Mouse (Mus musculus) intestine, embryonic 14.5 days (tissue): ENCODE measurements around the gene Sema5b. TPM values are rescaled to one million over a fixed set of nuclear protein-coding genes. Genes with fewer than 3 reads are reported as not detected.

Source experiments
- ATAC-seq: fragments of 200-750 bp; cut with Nextera tagmentation; replicated peaks from 2 replicates; pipeline ENCODE4 v1.8.0; 2017; ENCODE audit warnings: low read depth, moderate number of reproducible peaks, moderate TSS enrichment, moderate library complexity; ENCODE audit not compliant: low FRiP score, low TSS enrichment
- DNase-seq: peaks from one replicate; pipeline ENCODE4 v3.0.0-alpha.2; 2018; ENCODE audit warnings: low spot score
- H3K27ac ChIP-seq: fragments of 300-500 bp; sonication (generic); 2 replicates; pipeline ENCODE4 v1.5.1; 2014; ENCODE audit warnings: low read depth, mild to moderate bottlenecking, control low read depth
- H3K27me3 ChIP-seq: fragments of 300-500 bp; sonication (generic); replicated peaks from 2 replicates; pipeline ENCODE4 v1.6.1; 2014; ENCODE audit warnings: low read length, control low read depth; ENCODE audit not compliant: control insufficient read depth, insufficient read depth
- H3K36me3 ChIP-seq: fragments of 300-500 bp; sonication (generic); 2 replicates; pipeline ENCODE4 v1.6.1; 2014; ENCODE audit warnings: low read length, control low read depth; ENCODE audit not compliant: control insufficient read depth, insufficient read depth
- H3K4me1 ChIP-seq: fragments of 300-500 bp; sonication (generic); replicated peaks from 2 replicates; pipeline ENCODE4 v1.6.1; 2014; ENCODE audit warnings: low read length, control low read depth, mixed read lengths; ENCODE audit not compliant: control insufficient read depth, insufficient read depth
- H3K4me2 ChIP-seq: fragments of 300-500 bp; sonication (generic); 2 replicates; pipeline ENCODE4 v1.6.1; 2014; ENCODE audit warnings: low read length
- H3K4me3 ChIP-seq: fragments of 300-500 bp; sonication (generic); 2 replicates; pipeline ENCODE4 v1.5.1; 2014; ENCODE audit warnings: low read depth, low read length, control low read depth, mixed read lengths
- H3K9ac ChIP-seq: fragments of 300-500 bp; sonication (generic); 2 replicates; pipeline ENCODE4 v1.6.1; 2014; ENCODE audit warnings: mild to moderate bottlenecking, low read length
- H3K9me3 ChIP-seq: fragments of 300-500 bp; sonication (generic); 2 replicates; pipeline ENCODE4 v1.6.1; 2016; ENCODE audit warnings: low read length, control low read depth; ENCODE audit not compliant: control insufficient read depth
- WGBS: fragments of 180-500 bp; shearing (Covaris S2); extraction: QIAGEN DNeasy Blood & Tissue Kit; methylation state at CpG from one replicate; pipeline ENCODE4 v1.1.7; 2014; 5-methylcytosine and 5-hydroxymethylcytosine counted together
- polyA plus RNA-seq: library from polyadenylated mRNA; unstranded; fragments of >200 nt; fragmentation: Nextera tagmentation; extraction: Ambion mirVana; gene quantifications from 2 replicates; pipeline ENCODE4 v1.2.1, GENCODE M21; 2014

Gene Sema5b
- polyA plus RNA-seq, 1 experiment from 2014 or later = 7.0 TPM

GRCm38 (mm10) chr16:35681327-35682108 lies 140.6 kb downstream of the Sema5b start:
- no peaks in the 10 kb centered on the region for H3K4me1 ChIP-seq
- H3K27me3 ChIP-seq = no peaks in the 10 kb centered on the region
- no peak overlapping the region for H3K27ac ChIP-seq
- ATAC-seq = no peak
- no peaks in the 10 kb centered on the region for H3K36me3 ChIP-seq
- no peaks in the 10 kb centered on the region for H3K9me3 ChIP-seq
- no peak overlapping the region for H3K4me3 ChIP-seq
- WGBS = 63% methylated on average over 17 of the region's 17 CpGs
- no peak for DNase-seq
- no peak overlapping the region for H3K9ac ChIP-seq
- H3K4me2 ChIP-seq = no peak overlapping the region

DNA sequence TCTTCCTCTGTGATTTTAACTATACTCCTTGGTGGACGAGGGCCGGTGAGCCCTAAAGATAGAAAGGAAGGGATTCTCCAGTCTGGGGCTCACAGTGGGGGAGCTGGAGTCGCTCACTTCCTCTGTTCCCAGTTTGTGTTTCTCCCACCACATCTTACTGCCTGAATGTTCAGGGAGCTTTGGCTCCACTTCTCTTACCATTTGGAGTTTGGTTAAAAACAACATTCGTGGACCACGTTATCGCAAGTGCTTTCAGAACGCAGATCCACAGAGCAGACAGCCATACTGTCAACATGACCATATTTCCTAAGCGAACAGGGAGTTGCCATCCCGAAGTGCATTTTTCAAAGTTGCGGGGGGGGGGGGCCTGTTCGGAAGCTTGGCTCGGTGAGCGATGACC lies 144.1 kb downstream of the Sema5b start:
- Histone ChIP-seq H3K36me3 (no peaks in the 10 kb centered on the region), H3K4me1 (no peaks in the 10 kb centered on the region), H3K9me3 (no peaks in the 10 kb centered on the region), H3K9ac (no peak overlapping the region), H3K27me3 (no peaks in the 10 kb centered on the region), H3K4me2 (no peak overlapping the region), H3K27ac (no peak overlapping the region), H3K4me3 (no peak overlapping the region)
- ATAC-seq (no peak), DNase-seq (no peak)
- WGBS = 74% methylated on average over 13 of the region's 13 CpGs

DNA sequence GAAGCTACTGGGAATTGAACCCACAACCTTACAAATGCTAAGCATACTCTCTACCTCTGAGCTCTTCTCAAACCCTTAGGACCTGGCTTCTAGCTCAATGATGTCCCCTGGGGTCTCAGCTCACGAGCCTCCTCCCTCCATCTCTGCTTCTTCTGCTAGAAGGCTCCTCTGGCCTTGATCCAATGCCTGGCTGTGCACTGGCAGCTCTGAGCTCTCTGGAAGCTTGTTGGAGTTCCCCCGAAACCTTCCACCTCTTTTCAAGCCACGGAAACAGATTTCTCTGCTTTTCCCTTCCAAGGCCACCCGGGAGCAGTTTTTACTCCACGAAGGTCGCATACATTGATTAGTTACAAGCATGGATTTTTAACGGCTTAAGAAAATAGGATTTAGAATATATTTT lies 145.5 kb downstream of the Sema5b start:
- 80% methylated on average over 7 of the region's 7 CpGs for WGBS
- DNase-seq = no peak
- H3K36me3 ChIP-seq = no peaks in the 10 kb centered on the region

DNA sequence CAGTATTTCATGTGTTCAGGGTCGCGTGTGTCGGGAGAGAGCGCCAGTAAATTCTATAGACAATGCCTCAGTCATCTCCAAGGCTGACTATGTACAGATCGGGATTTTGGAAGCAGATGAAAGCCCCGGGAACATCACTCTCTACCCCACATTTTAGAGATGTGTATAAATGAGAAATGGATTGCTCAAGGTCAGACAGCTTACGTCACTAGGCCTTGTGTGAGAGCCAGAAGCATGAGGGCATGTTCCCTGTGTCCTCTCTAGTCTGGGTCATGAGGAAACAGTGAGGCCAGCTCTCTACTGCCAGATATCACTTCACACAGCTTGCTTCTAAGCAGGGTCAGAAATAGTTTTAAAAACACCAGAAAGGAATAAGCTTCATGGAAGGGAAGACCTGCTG lies 150.7 kb downstream of the Sema5b start:
- Histone ChIP-seq H3K4me1 (no peaks in the 10 kb centered on the region), H3K27ac (no peak overlapping the region), H3K4me3 (no peak overlapping the region), H3K4me2 (no peak overlapping the region), H3K27me3 (no peaks in the 10 kb centered on the region), H3K9me3 (peaks cover 4% of the 10 kb centered on the region), H3K36me3 (no peaks in the 10 kb centered on the region), H3K9ac (no peak overlapping the region)
- ATAC-seq (no peak), DNase-seq (no peak)
- 87% methylated on average over 7 of the region's 7 CpGs for WGBS

More for the DNA sequence above, 145.5 kb downstream of the Sema5b start:
- Histone ChIP-seq H3K4me2 (no peak overlapping the region), H3K4me3 (no peak overlapping the region), H3K27me3 (no peaks in the 10 kb centered on the region), H3K27ac (no peak overlapping the region), H3K9ac (no peak overlapping the region), H3K4me1 (no peaks in the 10 kb centered on the region), H3K9me3 (no peaks in the 10 kb centered on the region)
- ATAC-seq = no peak

- Histone ChIP-seq H3K9ac (no peak overlapping the region), H3K36me3 (peaks cover 10% of the 10 kb centered on the region; the same call in 1 of the 2 replicates), H3K4me1 (no peaks in the 10 kb centered on the region), H3K9me3 (peaks cover 4% of the 10 kb centered on the region), H3K4me2 (no peak overlapping the region), H3K27ac (no peak overlapping the region), H3K4me3 (no peak overlapping the region), H3K27me3 (no peaks in the 10 kb centered on the region)
- ATAC-seq (no peak), DNase-seq (no peak)
- WGBS = 92% methylated on average over 13 of the region's 13 CpGs
These were observed 153.4 kb downstream of the Sema5b start for GRCm38 (mm10) chr16:35694250-35694846.

- Histone ChIP-seq H3K27ac (no peak overlapping the region), H3K4me2 (no peak overlapping the region), H3K4me1 (no peaks in the 10 kb centered on the region), H3K9me3 (peaks cover 4% of the 10 kb centered on the region), H3K9ac (no peak overlapping the region), H3K36me3 (peaks cover 10% of the 10 kb centered on the region; the same call in 1 of the 2 replicates), H3K4me3 (no peak overlapping the region), H3K27me3 (no peaks in the 10 kb centered on the region)
- DNase-seq (no peak), ATAC-seq (no peak)
- WGBS = 78% methylated on average over 2 of the region's 2 CpGs
These were observed 155.2 kb downstream of the Sema5b start for GRCm38 (mm10) chr16:35696103-35696502.

- DNase-seq = no peak
- peaks cover 15% of the 10 kb centered on the region; the same call in 1 of the 2 replicates for H3K36me3 ChIP-seq
- no peak overlapping the region for H3K4me3 ChIP-seq
- ATAC-seq = no peak
- no peaks in the 10 kb centered on the region for H3K4me1 ChIP-seq
- no peak overlapping the region for H3K4me2 ChIP-seq
- H3K9ac ChIP-seq = no peak overlapping the region
- 66% methylated on average over 11 of the region's 11 CpGs for WGBS
- H3K27ac ChIP-seq = no peak overlapping the region
- H3K27me3 ChIP-seq = no peaks in the 10 kb centered on the region
- H3K9me3 ChIP-seq = no peaks in the 10 kb centered on the region
These were observed 160.9 kb downstream of the Sema5b start for GRCm38 (mm10) chr16:35701823-35702222.

GRCm38 (mm10) chr16:35703763-35704679 lies 163.1 kb downstream of the Sema5b start:
- Histone ChIP-seq H3K27ac (no peak overlapping the region), H3K36me3 (0 out of 2 replicates have a peak, but pooled peaks cover 6% of the 10 kb centered on the region), H3K4me1 (no peaks in the 10 kb centered on the region), H3K27me3 (no peaks in the 10 kb centered on the region), H3K4me3 (no peak overlapping the region), H3K9me3 (no peaks in the 10 kb centered on the region), H3K9ac (no peak overlapping the region), H3K4me2 (no peak overlapping the region)
- WGBS = 72% methylated on average over 16 of the region's 16 CpGs
- DNase-seq (no peak), ATAC-seq (no peak)
